Mouse (Mus musculus) midbrain, embryonic 13.5 days (tissue): ENCODE results near the gene Baz2b. TPM values are rescaled to one million over a fixed set of nuclear protein-coding genes. Genes with fewer than 3 reads are reported as not detected.
"Not testable (repeated sequence)": the region's sequence is repeated elsewhere in the genome, so short reads cannot be mapped to it uniquely, and the experiment has no call there.

ENCODE experiments used
- ATAC-seq: fragments of 200-750 bp; cut with Nextera tagmentation; 2 replicates; pipeline ENCODE4 v1.8.0; 2017; ENCODE audit warnings: mild to moderate bottlenecking, moderate TSS enrichment, moderate library complexity
- H3K27ac ChIP-seq: fragments of 300-500 bp; sonication (generic); 2 replicates; pipeline ENCODE4 v1.5.1; 2015; ENCODE audit warnings: inconsistent platforms, mild to moderate bottlenecking, moderate library complexity
- H3K27me3 ChIP-seq: fragments of 300-500 bp; sonication (generic); 2 replicates; pipeline ENCODE4 v1.6.1; 2015; ENCODE audit warnings: mild to moderate bottlenecking, inconsistent platforms
- H3K36me3 ChIP-seq: fragments of 300-500 bp; sonication (generic); 2 replicates; pipeline ENCODE4 v1.6.1; 2015; ENCODE audit warnings: mild to moderate bottlenecking, inconsistent platforms
- H3K4me1 ChIP-seq: fragments of 300-500 bp; sonication (generic); replicated peaks from 2 replicates; pipeline ENCODE4 v1.6.1; 2015; ENCODE audit warnings: inconsistent platforms
- H3K4me2 ChIP-seq: fragments of 300-500 bp; sonication (generic); replicated peaks from 2 replicates; pipeline ENCODE4 v1.6.1; 2015; ENCODE audit warnings: moderate library complexity, mild to moderate bottlenecking, inconsistent platforms
- H3K4me3 ChIP-seq: fragments of 300-500 bp; sonication (generic); replicated peaks from 2 replicates; pipeline ENCODE4 v1.5.1; 2015; ENCODE audit warnings: mild to moderate bottlenecking, inconsistent platforms
- H3K9ac ChIP-seq: fragments of 300-500 bp; sonication (generic); replicated peaks from 2 replicates; pipeline ENCODE4 v1.6.1; 2015; ENCODE audit warnings: mild to moderate bottlenecking, inconsistent platforms
- H3K9me3 ChIP-seq: fragments of 300-500 bp; sonication (generic); 2 replicates; pipeline ENCODE4 v1.6.1; 2016; ENCODE audit warnings: mild to moderate bottlenecking, inconsistent platforms
- WGBS: fragments of 180-500 bp; shearing (Covaris S2); methylation state at CpG from one replicate; pipeline ENCODE4 v1.1.7; 2015; 5-methylcytosine and 5-hydroxymethylcytosine counted together
- polyA plus RNA-seq: library from polyadenylated mRNA; unstranded; fragments of >200 nt; fragmentation: Nextera tagmentation; extraction: Ambion mirVana; gene quantifications from 2 replicates; pipeline ENCODE4 v1.2.1, GENCODE M21; 2015

Gene Baz2b
- polyA plus RNA-seq, 1 experiment from 2014 or later = 98.1 TPM

DNA sequence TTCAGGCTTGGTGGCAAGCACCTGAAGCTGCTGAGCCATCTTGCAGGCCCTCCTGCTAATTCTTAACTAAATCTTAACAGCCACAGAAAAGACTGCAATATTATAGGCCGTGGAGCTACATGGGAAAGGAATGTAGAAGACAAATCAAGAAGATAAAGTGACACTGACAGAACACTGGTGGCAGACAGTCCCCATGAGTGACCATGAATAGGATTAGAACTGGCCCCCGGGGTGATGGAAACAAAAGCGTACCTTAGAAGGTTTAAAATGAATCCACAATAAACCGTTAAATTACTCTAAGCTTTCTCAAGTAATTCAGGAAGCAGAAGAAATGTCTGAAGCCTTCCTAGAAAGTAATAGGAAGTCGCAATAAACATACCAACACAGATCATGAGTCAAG lies 61.0 kb downstream of the Baz2b start:
- Histone ChIP-seq H3K9me3 (no peaks in the 10 kb centered on the region), H3K4me3 (no peak overlapping the region), H3K27me3 (no peaks in the 10 kb centered on the region), H3K36me3 (no peaks in the 10 kb centered on the region), H3K4me1 (0 out of 2 replicates have a peak, but pooled peaks cover 5% of the 10 kb centered on the region), H3K27ac (no peak overlapping the region), H3K4me2 (no peak overlapping the region), H3K9ac (no peak overlapping the region)
- no peak for ATAC-seq
- WGBS = 23% methylated on average over 5 of the region's 5 CpGs

DNA sequence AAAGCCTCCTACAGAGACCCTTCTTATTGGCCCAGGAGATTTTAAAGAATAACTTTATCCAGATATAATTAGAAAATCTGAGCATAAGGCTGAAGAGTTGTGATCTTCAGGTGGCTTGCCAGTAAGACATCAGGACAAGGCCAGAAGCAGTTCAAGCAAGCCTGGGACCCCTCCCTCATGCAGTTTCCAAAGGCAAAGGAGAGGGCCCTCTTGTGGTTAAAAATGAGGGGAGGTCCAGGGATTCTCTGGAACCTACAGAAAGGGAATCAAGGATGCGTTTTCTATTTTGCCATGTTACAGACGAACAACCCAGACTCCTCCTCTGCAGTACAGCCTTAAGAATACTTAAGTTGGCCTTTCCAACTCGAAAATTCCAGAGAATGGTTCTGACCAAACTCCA lies 62.2 kb downstream of the Baz2b start:
- 47% methylated on average over 3 of the region's 3 CpGs for WGBS
- no peaks in the 10 kb centered on the region for H3K36me3 ChIP-seq
- H3K27ac ChIP-seq = no peak overlapping the region
- no peak for ATAC-seq
- H3K9ac ChIP-seq = no peak overlapping the region
- H3K4me2 ChIP-seq = no peak overlapping the region
- no peaks in the 10 kb centered on the region for H3K27me3 ChIP-seq
- H3K4me3 ChIP-seq = no peak overlapping the region
- H3K9me3 ChIP-seq = no peaks in the 10 kb centered on the region
- 0 out of 2 replicates have a peak, but pooled peaks cover 5% of the 10 kb centered on the region for H3K4me1 ChIP-seq

DNA sequence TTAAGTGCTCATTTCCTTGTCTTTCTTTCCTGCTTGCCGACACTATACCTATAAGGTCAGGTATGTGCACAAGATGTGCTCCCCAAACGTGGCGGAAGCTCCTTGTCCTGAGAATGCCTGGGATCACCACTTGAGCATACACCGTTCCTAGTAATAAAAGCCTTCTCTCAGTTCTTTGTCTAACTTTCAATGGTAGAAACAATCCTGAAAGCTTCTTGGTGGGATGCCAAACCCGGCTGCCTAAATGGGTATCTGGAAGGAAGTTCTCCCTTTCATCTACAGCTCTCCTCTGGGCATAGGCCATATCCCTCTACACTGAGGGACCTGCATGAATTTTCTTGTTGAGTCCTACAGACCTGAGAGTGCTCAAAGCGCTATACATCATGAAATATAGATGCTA lies 63.9 kb downstream of the Baz2b start:
- H3K27me3 ChIP-seq = no peaks in the 10 kb centered on the region
- no peak overlapping the region for H3K9ac ChIP-seq
- WGBS = 48% methylated on average over 6 of the region's 6 CpGs
- no peak overlapping the region for H3K4me3 ChIP-seq
- no peak overlapping the region for H3K4me2 ChIP-seq
- ATAC-seq = no peak
- no peaks in the 10 kb centered on the region for H3K9me3 ChIP-seq
- no peak overlapping the region for H3K27ac ChIP-seq
- no peaks in the 10 kb centered on the region for H3K36me3 ChIP-seq
- 0 out of 2 replicates have a peak, but pooled peaks cover 5% of the 10 kb centered on the region for H3K4me1 ChIP-seq

DNA sequence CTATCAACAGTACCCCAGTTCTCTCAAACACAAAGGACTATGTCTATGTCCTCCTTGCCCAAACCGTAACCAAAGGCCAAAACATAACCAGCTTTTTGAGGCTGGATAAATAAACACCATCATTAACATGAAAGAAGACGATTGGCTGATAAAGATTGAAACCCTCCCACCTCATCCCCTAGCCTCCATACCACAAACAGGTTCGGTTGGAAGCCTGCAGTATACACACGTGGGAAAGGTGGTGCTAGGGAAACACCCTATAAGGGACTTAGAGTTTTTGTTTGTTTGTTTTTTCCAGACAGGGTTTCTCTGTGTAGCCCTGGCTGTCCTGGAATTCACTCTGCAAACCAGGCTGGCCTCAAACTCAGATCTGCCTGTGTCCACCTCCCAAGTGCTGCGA lies 66.3 kb downstream of the Baz2b start:
- ATAC-seq = no peak
- Histone ChIP-seq H3K27me3 (no peaks in the 10 kb centered on the region), H3K4me2 (no peak overlapping the region), H3K27ac (no peak overlapping the region), H3K4me1 (0 out of 2 replicates have a peak, but pooled peaks cover 5% of the 10 kb centered on the region), H3K9ac (no peak overlapping the region), H3K9me3 (no peaks in the 10 kb centered on the region), H3K4me3 (no peak overlapping the region), H3K36me3 (no peaks in the 10 kb centered on the region)
- WGBS = 61% methylated on average over 5 of the region's 5 CpGs

DNA sequence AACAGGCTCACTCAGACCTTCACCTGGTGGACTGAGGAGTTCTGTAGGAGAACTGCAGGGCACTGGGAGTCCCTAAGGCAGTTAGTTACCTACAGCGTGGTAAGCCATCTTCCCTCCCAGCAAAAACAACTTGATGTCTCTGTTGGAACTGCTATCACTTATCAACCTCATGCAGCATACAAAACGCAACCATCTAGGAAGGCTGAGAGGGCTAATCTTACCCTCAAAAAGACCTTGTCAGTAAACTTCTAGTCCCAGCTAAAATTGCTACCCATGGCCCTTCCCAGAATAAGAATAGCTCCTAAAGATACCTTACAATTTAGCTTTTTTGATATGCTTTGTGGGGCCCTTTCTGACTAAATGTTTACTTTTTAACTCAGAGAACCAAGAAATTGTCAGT lies 67.4 kb downstream of the Baz2b start:
- Histone ChIP-seq H3K4me2 (no peak overlapping the region), H3K27ac (no peak overlapping the region), H3K4me1 (0 out of 2 replicates have a peak, but pooled peaks cover 5% of the 10 kb centered on the region), H3K27me3 (no peaks in the 10 kb centered on the region), H3K9me3 (no peaks in the 10 kb centered on the region), H3K36me3 (no peaks in the 10 kb centered on the region), H3K4me3 (no peak overlapping the region), H3K9ac (no peak overlapping the region)
- no peak for ATAC-seq
- 88% methylated on average over 2 of the region's 2 CpGs for WGBS

DNA sequence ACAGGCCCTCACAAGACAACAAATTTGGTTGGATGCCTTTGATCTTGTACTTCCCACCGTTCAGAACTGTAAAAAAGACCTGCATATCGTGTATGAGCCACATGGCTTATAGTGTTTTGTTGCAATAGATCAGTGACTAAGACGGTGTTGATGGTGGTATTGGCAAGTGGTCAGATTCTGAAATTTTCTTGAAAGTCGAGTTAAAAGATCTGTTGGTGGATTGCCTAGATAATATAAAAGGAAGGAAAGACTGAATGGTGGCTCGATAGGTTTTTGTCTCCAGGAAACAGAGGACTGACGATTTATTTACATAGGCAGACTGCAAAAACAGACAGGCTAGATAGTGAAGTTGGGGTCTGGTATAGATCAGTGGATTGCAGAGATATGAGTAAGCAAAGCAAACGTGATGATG lies 70.9 kb downstream of the Baz2b start:
- Histone ChIP-seq H3K27ac (no peak overlapping the region), H3K4me3 (no peak overlapping the region), H3K9ac (no peak overlapping the region), H3K4me2 (no peak overlapping the region), H3K36me3 (no peaks in the 10 kb centered on the region), H3K27me3 (no peaks in the 10 kb centered on the region), H3K9me3 (no peaks in the 10 kb centered on the region), H3K4me1 (no peaks in the 10 kb centered on the region)
- 76% methylated on average over 7 of the region's 7 CpGs for WGBS
- ATAC-seq = no peak

DNA sequence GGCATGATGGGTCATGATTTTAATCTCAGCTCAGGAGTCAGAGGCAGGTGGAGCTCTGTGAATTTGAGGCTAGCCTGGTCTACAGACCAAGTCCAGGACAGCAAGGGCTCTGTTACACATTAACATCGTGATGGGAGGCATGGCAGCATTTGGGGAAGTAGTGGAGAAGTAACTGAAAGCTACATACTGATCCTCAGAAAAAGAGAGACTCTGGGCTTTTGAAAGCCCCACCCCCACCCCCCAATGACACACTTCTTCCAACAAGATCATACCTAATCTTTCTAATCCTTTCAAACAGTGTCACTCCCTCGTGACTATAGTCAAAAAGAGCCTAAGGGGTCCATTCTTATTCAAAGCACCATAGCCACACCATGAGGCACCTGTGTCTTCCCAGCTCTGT lies 73.8 kb downstream of the Baz2b start:
- H3K4me2 ChIP-seq = no peak overlapping the region
- no peak for ATAC-seq
- H3K27me3 ChIP-seq = no peaks in the 10 kb centered on the region
- no peaks in the 10 kb centered on the region for H3K36me3 ChIP-seq
- H3K9me3 ChIP-seq = no peaks in the 10 kb centered on the region
- no peak overlapping the region for H3K27ac ChIP-seq
- no peak overlapping the region for H3K4me3 ChIP-seq
- WGBS = 58% methylated on average over 2 of the region's 2 CpGs
- H3K9ac ChIP-seq = no peak overlapping the region
- no peaks in the 10 kb centered on the region for H3K4me1 ChIP-seq

DNA sequence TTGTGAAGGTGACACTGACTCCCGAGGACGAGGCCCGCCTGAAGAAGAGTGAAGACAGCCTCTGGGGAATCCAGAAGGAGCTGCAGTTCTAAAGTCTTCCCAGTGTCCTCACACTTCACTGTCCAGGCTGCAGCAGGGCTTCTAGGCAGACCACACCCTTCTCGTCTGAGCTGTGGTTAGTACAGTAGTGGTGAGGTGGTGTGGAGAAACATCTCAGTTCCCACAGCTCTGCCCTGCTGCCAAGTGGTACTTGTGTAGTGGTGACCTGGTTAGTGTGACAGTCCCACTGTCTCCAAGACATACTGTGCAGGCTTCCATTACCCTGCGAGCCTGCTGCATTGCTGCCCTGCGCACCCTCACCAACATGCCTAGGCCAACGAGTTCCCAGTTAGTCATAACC lies 74.7 kb downstream of the Baz2b start:
- H3K27me3 ChIP-seq, H3K27ac ChIP-seq, H3K4me1 ChIP-seq, H3K4me2 ChIP-seq, H3K9me3 ChIP-seq, ATAC-seq, H3K9ac ChIP-seq, H3K4me3 ChIP-seq, H3K36me3 ChIP-seq: not testable (repeated sequence)
- 95% methylated on average over 7 of the region's 7 CpGs for WGBS

DNA sequence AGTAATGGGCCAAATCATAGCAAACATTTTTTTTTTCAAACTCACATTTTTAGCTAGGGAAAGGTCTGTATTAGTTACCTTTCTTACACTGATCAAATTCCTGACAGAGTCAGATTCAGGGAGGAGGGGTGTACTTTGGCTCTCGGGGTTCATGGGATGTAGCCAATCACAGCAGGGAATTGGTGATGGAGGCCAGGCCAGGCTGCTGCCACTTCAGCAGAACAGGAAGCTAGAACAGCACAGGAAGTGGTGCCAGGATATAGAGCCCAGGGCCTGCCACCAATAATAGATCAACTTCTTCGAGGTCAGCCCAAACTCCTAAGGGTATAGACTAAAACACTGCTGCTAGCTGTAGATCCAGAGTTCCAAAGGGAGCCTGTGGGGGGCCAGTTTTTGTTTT lies 76.6 kb downstream of the Baz2b start:
- H3K4me3 ChIP-seq = no peak overlapping the region
- no peak overlapping the region for H3K4me2 ChIP-seq
- no peaks in the 10 kb centered on the region for H3K36me3 ChIP-seq
- no peaks in the 10 kb centered on the region for H3K27me3 ChIP-seq
- no peaks in the 10 kb centered on the region for H3K9me3 ChIP-seq
- no peak overlapping the region for H3K27ac ChIP-seq
- no peak for ATAC-seq
- no peaks in the 10 kb centered on the region for H3K4me1 ChIP-seq
- H3K9ac ChIP-seq = no peak overlapping the region
- 87% methylated on average over 2 of the region's 2 CpGs for WGBS

DNA sequence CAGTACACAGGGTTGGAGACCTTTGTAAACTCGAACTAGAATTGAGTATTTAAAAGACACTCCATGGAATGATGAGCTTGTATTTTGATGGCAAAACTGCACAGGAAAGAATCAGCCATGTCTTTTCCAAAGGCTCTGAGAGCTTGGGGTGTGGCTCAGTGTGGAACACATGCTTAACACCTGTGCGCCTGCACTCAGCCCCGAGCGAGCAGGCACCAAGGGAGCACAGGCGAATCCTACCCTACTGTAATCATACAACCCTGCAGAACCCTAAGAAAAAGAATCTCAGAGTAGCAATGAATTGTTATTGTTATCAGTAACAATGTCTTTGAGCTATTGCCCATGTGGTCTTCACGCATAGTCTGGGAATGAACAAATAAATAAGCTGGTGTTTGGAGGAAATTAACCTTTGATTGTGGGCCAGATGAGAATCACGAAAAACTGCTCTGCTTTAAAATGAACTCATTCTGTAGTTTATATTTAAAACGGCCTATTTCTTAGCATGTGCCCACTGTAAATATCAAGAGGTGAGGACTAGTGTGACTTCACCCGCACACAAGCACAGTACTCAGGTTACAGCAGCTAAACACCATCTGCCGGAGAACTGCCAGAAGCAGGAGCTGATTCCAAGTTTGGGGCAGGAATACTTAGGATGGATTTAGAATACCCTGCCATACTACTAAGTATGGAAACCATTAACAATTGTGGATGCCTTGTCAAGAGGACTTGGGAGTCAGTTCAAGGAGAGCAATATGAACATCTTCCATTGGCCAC lies 77.2 kb downstream of the Baz2b start:
- H3K4me2 ChIP-seq = no peak overlapping the region
- H3K36me3 ChIP-seq = no peaks in the 10 kb centered on the region
- no peaks in the 10 kb centered on the region for H3K27me3 ChIP-seq
- no peak overlapping the region for H3K4me3 ChIP-seq
- no peak overlapping the region for H3K27ac ChIP-seq
- no peak for ATAC-seq
- no peaks in the 10 kb centered on the region for H3K4me1 ChIP-seq
- no peaks in the 10 kb centered on the region for H3K9me3 ChIP-seq
- no peak overlapping the region for H3K9ac ChIP-seq
- WGBS = 80% methylated on average over 10 of the region's 10 CpGs

DNA sequence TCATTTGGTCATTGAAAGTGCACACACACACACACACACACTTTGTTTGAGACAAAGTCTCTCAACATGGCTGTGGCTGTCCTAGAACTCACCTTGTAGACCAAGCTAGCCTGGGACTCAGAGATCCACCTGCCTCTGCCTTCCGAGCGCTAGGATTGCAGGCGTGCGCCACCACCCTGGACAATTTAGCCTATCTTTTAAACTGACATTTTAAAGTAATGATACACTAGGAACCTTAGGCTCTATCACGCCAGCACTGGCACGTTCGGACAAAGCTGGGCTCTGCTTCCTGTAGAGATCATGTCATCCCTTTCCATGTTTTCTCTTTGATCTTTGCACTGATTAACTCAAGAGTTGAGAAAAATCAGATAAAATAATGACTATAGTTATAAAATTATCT lies 81.0 kb downstream of the Baz2b start:
- Histone ChIP-seq H3K4me2 (no peak overlapping the region), H3K27ac (no peak overlapping the region), H3K4me3 (no peak overlapping the region), H3K9ac (no peak overlapping the region), H3K9me3 (no peaks in the 10 kb centered on the region), H3K27me3 (no peaks in the 10 kb centered on the region), H3K36me3 (no peaks in the 10 kb centered on the region), H3K4me1 (peaks cover 11% of the 10 kb centered on the region; the same call in 1 of the 2 replicates)
- ATAC-seq = no peak
- 96% methylated on average over 7 of the region's 7 CpGs for WGBS

DNA sequence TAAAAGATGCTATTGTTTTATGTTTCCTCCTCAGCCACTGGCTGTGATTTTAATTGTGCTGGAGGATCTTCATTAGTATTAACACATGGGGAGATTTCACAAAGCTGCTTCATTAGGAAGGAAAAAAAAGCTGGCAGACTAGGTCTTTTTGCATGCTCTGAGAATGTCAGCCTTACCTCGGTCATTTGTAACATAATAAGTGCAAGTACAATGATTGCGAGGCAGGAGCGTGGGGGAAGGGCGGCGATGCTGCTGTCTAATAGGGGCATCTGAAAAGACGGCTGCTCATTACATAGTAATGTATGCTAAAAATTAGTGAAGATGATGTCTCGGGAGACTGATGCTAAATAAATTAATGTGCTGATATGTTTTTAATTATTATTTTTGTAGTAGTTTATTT lies 82.8 kb downstream of the Baz2b start:
- 4% methylated on average over 7 of the region's 7 CpGs for WGBS
- Histone ChIP-seq H3K27ac (peak overlapping the region; percentile 67), H3K4me3 (peak overlapping the region; percentile 88), H3K4me1 (peaks cover 23% of the 10 kb centered on the region), H3K9ac (peak overlapping the region; percentile 48; the same call in 1 of the 2 replicates), H3K4me2 (peak overlapping the region; percentile 63), H3K9me3 (no peaks in the 10 kb centered on the region), H3K36me3 (no peaks in the 10 kb centered on the region), H3K27me3 (no peaks in the 10 kb centered on the region)
- peak; percentile 70 for ATAC-seq

DNA sequence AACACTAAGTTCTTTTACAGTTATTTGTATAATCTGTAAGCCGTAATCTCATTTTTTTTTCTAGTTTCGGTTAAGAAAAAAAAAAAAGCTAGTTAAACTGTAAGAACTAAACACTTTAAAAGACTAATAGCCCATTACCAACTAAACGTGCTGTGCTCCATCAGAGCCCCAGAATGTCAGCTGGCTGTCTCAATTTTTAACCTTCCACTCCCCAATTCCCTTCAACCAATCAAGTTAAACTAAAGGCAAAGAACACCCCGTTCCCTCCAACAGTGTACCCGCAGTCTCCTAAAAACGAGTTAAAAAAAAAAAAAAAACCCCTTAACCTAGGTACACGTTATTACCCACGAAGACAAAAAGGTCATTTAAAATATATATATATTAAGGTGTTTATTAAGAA lies 83.3 kb downstream of the Baz2b start:
- H3K27me3 ChIP-seq = no peaks in the 10 kb centered on the region
- no peak for ATAC-seq
- H3K4me1 ChIP-seq = peaks cover 26% of the 10 kb centered on the region
- H3K4me3 ChIP-seq = peak overlapping the region; percentile 88
- H3K9me3 ChIP-seq = no peaks in the 10 kb centered on the region
- peak overlapping the region; percentile 63 for H3K4me2 ChIP-seq
- H3K27ac ChIP-seq = peak overlapping the region; percentile 99; the same call in 1 of the 2 replicates
- H3K9ac ChIP-seq = no peak overlapping the region; the same call in 1 of the 2 replicates
- no peaks in the 10 kb centered on the region for H3K36me3 ChIP-seq
- WGBS = 4% methylated on average over 8 of the region's 8 CpGs
